Mouse (Mus musculus) heart, embryonic 11.5 days (tissue): ENCODE measurements around the gene Gsto1. TPM values are rescaled to one million over a fixed set of nuclear protein-coding genes. Genes with fewer than 3 reads are reported as not detected.
A peak's percentile ranks its signal among the peaks of the same experiment; 100 is the strongest.

Source experiments
- ATAC-seq: fragments of 200-750 bp; cut with Nextera tagmentation; replicated peaks from 2 replicates; pipeline ENCODE4 v1.8.0; 2017; ENCODE audit warnings: moderate library complexity; ENCODE audit not compliant: insufficient number of reproducible peaks, low FRiP score, low TSS enrichment
- H3K27ac ChIP-seq: fragments of 300-500 bp; sonication (generic); 2 replicates; pipeline ENCODE4 v1.5.1; 2014; ENCODE audit warnings: mild to moderate bottlenecking, low read depth, low read length
- H3K27me3 ChIP-seq: fragments of 300-500 bp; sonication (generic); 2 replicates; pipeline ENCODE4 v1.6.1; 2014; ENCODE audit warnings: mild to moderate bottlenecking, low read length, mixed read lengths; ENCODE audit not compliant: control insufficient read depth, insufficient read depth
- H3K36me3 ChIP-seq: fragments of 300-500 bp; sonication (generic); 2 replicates; pipeline ENCODE4 v1.6.1; 2014; ENCODE audit warnings: mild to moderate bottlenecking, low read length, moderate library complexity, mixed read lengths; ENCODE audit not compliant: control insufficient read depth, insufficient read depth
- H3K4me1 ChIP-seq: fragments of 300-500 bp; sonication (generic); 2 replicates; pipeline ENCODE4 v1.6.1; 2014; ENCODE audit warnings: low read length; ENCODE audit not compliant: control insufficient read depth, insufficient read depth
- H3K4me2 ChIP-seq: fragments of 300-500 bp; sonication (generic); 2 replicates; pipeline ENCODE4 v1.6.1; 2014; ENCODE audit warnings: mild to moderate bottlenecking, moderate library complexity
- H3K4me3 ChIP-seq: fragments of 300-500 bp; sonication (generic); 2 replicates; pipeline ENCODE4 v1.5.1; 2014; ENCODE audit warnings: low read depth, low read length
- H3K9ac ChIP-seq: fragments of 300-500 bp; sonication (generic); 2 replicates; pipeline ENCODE4 v1.6.1; 2014; ENCODE audit warnings: mild to moderate bottlenecking, low read depth, low read length, moderate library complexity
- H3K9me3 ChIP-seq: fragments of 300-500 bp; sonication (generic); replicated peaks from 2 replicates; pipeline ENCODE4 v1.6.1; 2016; ENCODE audit warnings: low read length; ENCODE audit not compliant: control insufficient read depth
- WGBS: fragments of 180-500 bp; shearing (Covaris S2); extraction: QIAGEN DNeasy Blood & Tissue Kit; methylation state at CpG from one replicate; pipeline ENCODE4 v1.1.7; 2014; ENCODE audit not compliant: insufficient replicate concordance; 5-methylcytosine and 5-hydroxymethylcytosine counted together
- polyA plus RNA-seq: library from polyadenylated mRNA; unstranded; fragments of >200 nt; fragmentation: Nextera tagmentation; extraction: Ambion mirVana; gene quantifications from 2 replicates; pipeline ENCODE4 v1.2.1, GENCODE M21; 2014

Gene Gsto1
- polyA plus RNA-seq, 1 experiment from 2014 or later = 84.0 TPM

GRCm38 (mm10) chr19:47881538-47881937, 26.8 kb downstream of the Gsto1 start:
- Histone ChIP-seq H3K4me1 (peaks cover 16% of the 10 kb centered on the region), H3K9ac (no peak overlapping the region), H3K9me3 (no peaks in the 10 kb centered on the region), H3K27ac (no peak overlapping the region), H3K4me2 (no peak overlapping the region), H3K36me3 (no peaks in the 10 kb centered on the region), H3K4me3 (no peak overlapping the region), H3K27me3 (no peaks in the 10 kb centered on the region)
- 74% methylated on average over 7 of the region's 7 CpGs for WGBS
- ATAC-seq = no peak

- H3K4me3 ChIP-seq = no peak overlapping the region
- peaks cover 16% of the 10 kb centered on the region for H3K4me1 ChIP-seq
- H3K4me2 ChIP-seq = no peak overlapping the region
- 20% methylated on average over 11 of the region's 11 CpGs for WGBS
- H3K27ac ChIP-seq = no peak overlapping the region
- no peaks in the 10 kb centered on the region for H3K9me3 ChIP-seq
- H3K36me3 ChIP-seq = no peaks in the 10 kb centered on the region
- H3K9ac ChIP-seq = no peak overlapping the region
- ATAC-seq = no peak
- H3K27me3 ChIP-seq = no peaks in the 10 kb centered on the region
Observed at GRCm38 (mm10) chr19:47882151-47882881, 27.5 kb downstream of the Gsto1 start.

- H3K4me3 ChIP-seq = no peak overlapping the region
- no peaks in the 10 kb centered on the region for H3K36me3 ChIP-seq
- H3K4me2 ChIP-seq = no peak overlapping the region
- WGBS = 51% methylated on average over 9 of the region's 9 CpGs
- H3K9me3 ChIP-seq = no peaks in the 10 kb centered on the region
- peaks cover 16% of the 10 kb centered on the region for H3K4me1 ChIP-seq
- no peak overlapping the region for H3K27ac ChIP-seq
- no peaks in the 10 kb centered on the region for H3K27me3 ChIP-seq
- ATAC-seq = no peak
- H3K9ac ChIP-seq = no peak overlapping the region
Observed at GRCm38 (mm10) chr19:47882882-47883254, 28.1 kb downstream of the Gsto1 start.

- Histone ChIP-seq H3K36me3 (no peaks in the 10 kb centered on the region), H3K27me3 (no peaks in the 10 kb centered on the region), H3K9ac (no peak overlapping the region), H3K4me3 (no peak overlapping the region), H3K9me3 (no peaks in the 10 kb centered on the region), H3K4me1 (peaks cover 16% of the 10 kb centered on the region), H3K27ac (no peak overlapping the region), H3K4me2 (no peak overlapping the region)
- ATAC-seq = no peak
- WGBS = 72% methylated on average over 13 of the region's 13 CpGs
Observed at GRCm38 (mm10) chr19:47884296-47885085, 29.7 kb downstream of the Gsto1 start.

DNA sequence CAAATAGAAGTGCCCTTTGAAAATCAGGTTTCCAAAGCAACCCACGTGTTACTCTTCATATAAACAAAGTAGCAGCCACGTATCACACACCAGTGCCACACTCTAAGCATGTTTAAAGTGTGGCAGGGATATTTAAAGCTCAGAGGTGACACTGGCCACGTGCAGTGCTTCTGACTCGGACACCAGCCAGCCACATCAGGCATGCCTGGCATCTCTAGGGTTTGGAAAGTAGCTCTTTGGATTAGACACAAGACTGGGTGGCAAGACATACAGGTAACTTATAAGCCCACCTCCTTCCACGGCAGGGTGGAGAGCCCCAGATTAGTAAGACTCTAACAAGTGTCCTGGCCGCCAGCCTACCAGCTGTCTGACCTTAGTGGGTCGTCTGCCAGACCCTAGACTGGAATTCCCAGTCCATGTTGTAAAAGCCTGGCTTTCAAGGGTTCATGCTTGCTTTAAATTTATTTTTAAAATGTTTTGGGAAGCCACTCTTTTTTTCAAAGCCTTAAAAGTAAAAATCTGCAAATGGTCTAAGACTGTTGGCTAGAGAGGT, 30.5 kb downstream of the Gsto1 start:
- no peak overlapping the region for H3K27ac ChIP-seq
- H3K9me3 ChIP-seq = no peaks in the 10 kb centered on the region
- ATAC-seq = 0 out of 2 replicates have a peak, but pooled peaks have one; percentile 11
- H3K9ac ChIP-seq = no peak overlapping the region
- peaks cover 16% of the 10 kb centered on the region for H3K4me1 ChIP-seq
- WGBS = 42% methylated on average over 7 of the region's 7 CpGs
- no peak overlapping the region for H3K4me2 ChIP-seq
- H3K4me3 ChIP-seq = no peak overlapping the region
- H3K36me3 ChIP-seq = no peaks in the 10 kb centered on the region
- no peaks in the 10 kb centered on the region for H3K27me3 ChIP-seq

DNA sequence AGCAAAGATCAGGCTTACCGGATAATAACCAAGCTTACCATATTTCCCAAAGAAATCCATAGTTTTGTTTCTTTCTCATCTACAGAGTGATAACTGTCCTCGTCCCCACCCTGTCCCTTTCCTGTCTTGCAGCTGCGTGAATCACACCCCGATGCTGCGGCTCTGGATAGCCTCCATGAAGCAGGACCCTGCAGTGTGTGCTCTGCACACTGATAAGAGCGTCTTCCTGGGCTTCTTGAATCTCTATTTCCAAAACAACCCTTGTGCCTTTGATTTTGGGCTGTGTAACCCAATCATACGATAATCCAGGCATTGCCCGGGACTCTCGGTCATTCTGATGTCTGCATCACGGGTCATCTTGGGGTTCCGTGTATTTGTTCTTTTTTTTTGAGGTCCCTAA, 31.1 kb downstream of the Gsto1 start:
- Histone ChIP-seq H3K27ac (no peak overlapping the region), H3K27me3 (no peaks in the 10 kb centered on the region), H3K9ac (0 out of 2 replicates have a peak overlapping the region, but pooled peaks have one; percentile 2), H3K4me3 (no peak overlapping the region), H3K4me2 (no peak overlapping the region), H3K4me1 (peaks cover 16% of the 10 kb centered on the region), H3K36me3 (no peaks in the 10 kb centered on the region), H3K9me3 (no peaks in the 10 kb centered on the region)
- no peak for ATAC-seq
- WGBS = 61% methylated on average over 11 of the region's 11 CpGs

GRCm38 (mm10) chr19:47886617-47887016, 31.8 kb downstream of the Gsto1 start:
- WGBS = 51% methylated on average over 7 of the region's 7 CpGs
- Histone ChIP-seq H3K9ac (no peak overlapping the region), H3K27me3 (no peaks in the 10 kb centered on the region), H3K4me3 (no peak overlapping the region), H3K9me3 (no peaks in the 10 kb centered on the region), H3K36me3 (no peaks in the 10 kb centered on the region), H3K4me1 (peaks cover 16% of the 10 kb centered on the region), H3K4me2 (no peak overlapping the region), H3K27ac (no peak overlapping the region)
- no peak for ATAC-seq

DNA sequence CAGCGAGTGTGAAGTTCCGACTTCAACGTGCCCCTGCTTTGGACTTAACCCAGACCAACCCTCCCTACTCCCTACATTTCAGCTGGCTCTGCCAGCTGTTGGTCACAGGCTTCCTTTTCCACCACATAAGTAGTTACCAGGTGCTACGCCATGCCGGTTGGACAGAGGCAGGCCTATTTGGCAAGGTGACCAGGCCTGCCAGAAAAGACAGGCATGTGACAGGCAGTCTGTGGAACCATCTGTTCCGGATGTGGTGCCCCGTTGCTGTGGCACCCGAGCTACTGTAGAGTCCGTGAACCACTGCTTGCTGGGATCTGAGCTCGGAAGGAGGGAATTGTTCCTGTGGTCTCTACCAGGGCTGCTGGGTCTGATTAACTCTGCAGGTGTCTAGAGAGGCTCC, 32.6 kb downstream of the Gsto1 start:
- H3K4me2 ChIP-seq = no peak overlapping the region
- no peak overlapping the region for H3K9ac ChIP-seq
- peaks cover 17% of the 10 kb centered on the region for H3K4me1 ChIP-seq
- no peak overlapping the region for H3K27ac ChIP-seq
- no peaks in the 10 kb centered on the region for H3K27me3 ChIP-seq
- WGBS = 85% methylated on average over 10 of the region's 10 CpGs
- ATAC-seq = no peak
- H3K36me3 ChIP-seq = no peaks in the 10 kb centered on the region
- H3K9me3 ChIP-seq = no peaks in the 10 kb centered on the region
- H3K4me3 ChIP-seq = no peak overlapping the region
